Mouse (Mus musculus) heart, postnatal 14 days (tissue): ENCODE results near the gene Myo9b. TPM values are rescaled to one million over a fixed set of nuclear protein-coding genes. Genes with fewer than 3 reads are reported as not detected.
A peak's percentile ranks its signal among the peaks of the same experiment; 100 is the strongest.

ENCODE experiments used
- DNase-seq, 2 experiments: peaks; one replicate each; pipeline ENCODE4 v3.0.0; 2021 to 2022
- intact Hi-C: fragments of 180-260 bp; cut with DNase I; formaldehyde crosslinking; loops from one replicate; pipeline ENCODE4 v1.15.1; 2025
- total RNA-seq, 2 experiments: library from RNA; stranded (reverse); gene quantifications; 2 replicates each; pipeline ENCODE4 v1.2.3; 2021

Myo9b gene
- total RNA-seq, 2 experiments from 2014 or later: 27.8 to 32.8 TPM

DNA sequence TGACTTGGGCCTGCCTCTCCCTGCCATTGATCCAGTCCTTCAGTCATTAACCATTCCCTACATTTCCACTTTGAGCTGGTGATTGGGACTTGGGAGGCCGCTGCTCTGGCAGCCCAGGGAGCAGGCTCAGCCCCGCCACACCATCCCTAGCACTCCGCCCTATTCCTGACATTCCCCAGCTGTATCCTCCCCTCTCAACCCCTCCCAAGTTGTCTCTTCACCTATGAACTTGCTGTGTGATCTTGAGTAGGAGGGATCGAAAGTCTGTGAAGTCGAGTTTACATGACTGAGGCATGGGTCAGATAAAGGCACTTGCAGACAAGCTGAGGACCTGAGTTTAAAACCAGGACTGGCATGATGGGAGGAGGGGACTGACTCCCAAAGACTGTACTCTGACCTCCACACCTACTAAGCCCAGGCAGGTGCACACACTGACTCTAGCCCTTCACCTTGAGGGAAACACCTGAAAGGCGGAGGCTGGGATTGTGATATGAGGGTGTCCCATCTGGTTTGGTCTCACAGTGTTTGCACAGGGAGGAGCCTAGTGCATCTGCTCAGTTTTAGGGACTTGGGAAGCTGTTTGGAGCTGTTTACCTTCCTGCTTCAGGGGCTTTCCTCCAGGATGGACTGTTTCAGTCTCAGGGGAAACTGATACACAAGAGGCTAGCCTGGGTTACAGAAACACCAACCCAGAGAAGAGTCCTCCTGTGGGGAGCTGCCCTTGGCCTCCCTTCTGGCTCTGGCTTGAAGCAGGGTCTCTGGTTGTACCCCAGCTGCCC, 130.8 kb downstream of the Myo9b start:
- no peak for DNase-seq
- intact Hi-C loops: no loop called here

DNA sequence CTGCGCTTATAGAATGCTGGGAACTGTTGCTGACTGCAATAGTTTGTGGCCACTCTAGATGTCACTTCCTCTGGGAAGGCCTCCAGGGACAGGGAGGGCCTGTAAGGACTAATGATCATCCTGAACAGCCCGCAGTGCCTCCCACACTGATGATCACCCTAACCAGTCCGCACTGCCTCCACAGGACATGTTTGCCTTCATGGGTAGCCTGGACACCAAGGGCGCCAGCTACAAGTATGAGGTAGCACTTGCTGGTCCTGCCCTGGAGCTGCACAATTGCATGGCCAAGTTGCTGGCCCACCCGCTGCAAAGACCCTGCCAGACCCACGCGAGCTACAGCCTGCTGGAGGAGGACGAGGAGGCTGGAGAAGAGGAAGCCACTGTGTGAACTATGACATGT, 131.5 kb downstream of the Myo9b start:
- no peak for DNase-seq
- intact Hi-C loops: loop anchor here (2.0 kb wide), 1 partner anchor 29 kb away; no protein-coding TSS in a partner anchor

DNA sequence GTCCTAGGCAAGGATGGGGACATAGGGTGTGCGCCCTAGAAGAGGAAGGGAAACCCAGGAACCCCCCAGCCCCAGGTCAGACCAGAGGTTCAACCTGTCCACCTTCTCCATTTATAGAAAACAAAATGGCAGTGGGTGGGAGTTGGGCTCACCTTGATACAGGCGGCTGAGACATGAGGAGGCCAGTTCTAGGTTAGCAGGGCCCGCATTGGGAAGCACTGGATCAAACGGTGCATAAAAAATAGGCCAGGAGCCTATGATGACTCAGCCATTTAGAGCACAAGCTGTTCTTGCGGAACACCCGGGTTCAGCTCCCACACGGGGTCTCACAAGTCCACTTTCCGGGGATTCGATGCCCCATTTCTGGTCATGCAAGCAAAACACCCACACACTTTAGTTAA, 132.4 kb downstream of the Myo9b start:
- DNase-seq: no peak
- intact Hi-C loops: loop anchor here (2.0 to 5.0 kb wide), 2 partner anchors 30 to 178 kb away; no protein-coding TSS in a partner anchor

DNA sequence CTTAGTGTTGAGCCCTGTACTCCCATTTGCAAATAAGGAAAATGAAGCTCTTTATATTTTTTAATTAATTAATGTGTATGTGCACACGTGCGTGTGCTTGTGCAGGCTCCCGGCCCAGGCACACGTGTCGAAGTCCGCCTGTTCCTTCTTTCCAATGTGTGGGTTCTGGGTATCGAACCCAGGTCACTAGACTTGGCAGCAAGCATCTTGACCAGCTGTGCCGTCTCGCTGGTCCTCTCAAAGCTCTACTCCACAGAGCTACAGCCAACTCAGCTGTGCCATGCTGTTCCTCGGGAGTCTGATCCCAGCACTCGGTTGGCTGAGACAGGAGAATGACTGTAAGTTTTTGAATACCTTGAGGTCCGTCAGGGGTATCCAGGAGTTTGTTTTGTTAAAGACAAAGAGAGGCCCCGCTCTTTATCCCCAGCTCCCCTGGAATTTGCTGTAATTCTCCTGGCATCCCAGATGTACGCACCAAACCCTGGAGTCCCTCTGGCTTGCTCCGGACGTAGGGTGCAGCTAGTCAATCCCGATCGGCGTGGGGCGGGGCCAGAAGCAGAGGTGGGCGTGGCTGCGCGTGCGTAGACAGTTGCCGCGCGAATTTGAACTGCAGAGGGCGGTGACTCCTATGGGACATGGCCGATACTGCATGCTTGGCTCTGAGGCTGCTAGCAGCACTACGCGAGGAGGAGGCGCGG, 133.0 kb downstream of the Myo9b start, which contains the start of gene Ankle1:
Ankle1 (plus strand) TSS at position 610 of the 698 bp plus-strand sequence.
- peak; percentile 96 to 98 for DNase-seq

GRCm38 (mm10) chr8:71406099-71407015, 133.8 kb downstream of the Myo9b start:
- DNase-seq: peak; percentile 67 to 76
- intact Hi-C loops: loop anchor here (2.0 to 5.0 kb wide), 2 partner anchors 66 to 179 kb away; no protein-coding TSS in a partner anchor

More for the DNA sequence above, 133.0 kb downstream of the Myo9b start, which contains the start of gene Ankle1:
- intact Hi-C loops: loop anchor here (2.0 to 5.0 kb wide), 3 partner anchors 31 to 178 kb away; no protein-coding TSS in a partner anchor

GRCm38 (mm10) chr8:71407441-71407840, 134.9 kb downstream of the Myo9b start:
- intact Hi-C loops: loop anchor here (2.0 to 5.0 kb wide), 2 partner anchors 67 to 180 kb away; no protein-coding TSS in a partner anchor
- no peak for DNase-seq

DNA sequence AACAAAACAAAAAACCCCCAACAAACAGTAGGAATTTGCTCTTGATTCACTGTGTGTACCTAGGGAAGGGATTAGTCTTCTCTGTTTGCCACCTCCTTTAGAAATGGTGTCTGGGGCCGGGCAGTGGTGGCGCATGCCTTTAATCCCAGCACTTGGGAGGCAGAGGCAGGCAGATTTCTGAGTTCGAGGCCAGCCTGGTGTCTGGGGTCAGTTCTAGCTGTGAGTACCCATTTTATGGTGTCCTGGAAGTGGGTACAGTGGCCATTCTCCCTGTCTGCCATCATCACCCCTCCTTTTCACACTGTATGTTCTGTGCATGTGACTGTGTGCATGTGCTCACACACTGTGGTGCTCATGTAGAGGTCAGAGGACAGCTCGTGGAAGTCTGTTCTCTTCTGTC, 135.7 kb downstream of the Myo9b start:
- intact Hi-C loops: loop anchor here (5.0 kb wide), 1 partner anchor 181 kb away; no protein-coding TSS in a partner anchor
- no peak for DNase-seq

Other genes with a start within 250 kb of the Myo9b start
- 10 to 100 TPM; 23.9 to 28.8 TPM for gene Haus8, start 220 bp downstream of the Myo9b start, total RNA-seq
- gene Use1, start 94.1 kb downstream of the Myo9b start, total RNA-seq: 100 to 1,000 TPM in 1 of 2 experiments, 10 to 100 TPM in 1; 96.5 to 108 TPM
- 10 to 100 TPM; 10.4 to 10.7 TPM for gene Ocel1, start 98.6 kb downstream of the Myo9b start, total RNA-seq
- gene Nr2f6, start 109.2 kb downstream of the Myo9b start, total RNA-seq: 10 to 100 TPM; 48.5 to 52.3 TPM
- 10 to 100 TPM; 40.5 to 45.1 TPM for gene Ushbp1, start 123.1 kb downstream of the Myo9b start, total RNA-seq
- gene Babam1, start 124.1 kb downstream of the Myo9b start, total RNA-seq: 10 to 100 TPM; 57.0 to 62.9 TPM
- gene Ankle1, start 133.3 kb downstream of the Myo9b start, total RNA-seq: 1 to 10 TPM in 1 of 2 experiments, under 1 TPM in 1; 0.96 to 2.0 TPM
- gene Abhd8, start 190.9 kb downstream of the Myo9b start, total RNA-seq: 10 to 100 TPM; 29.1 to 31.9 TPM
- 100 to 1,000 TPM; 111 to 124 TPM for gene Mrpl34, start 192.2 kb downstream of the Myo9b start, total RNA-seq
- gene Dda1, start 196.5 kb downstream of the Myo9b start, total RNA-seq: 10 to 100 TPM; 33.5 to 36.4 TPM
- 10 to 100 TPM; 16.6 to 18.4 TPM for gene Ano8, start 213.2 kb downstream of the Myo9b start, total RNA-seq
- gene Gtpbp3, start 215.4 kb downstream of the Myo9b start, total RNA-seq: 10 to 100 TPM; 16.4 to 18.7 TPM
- gene Plvap, start 239.0 kb downstream of the Myo9b start, total RNA-seq: 10 to 100 TPM; 19.3 to 26.2 TPM